Mouse (Mus musculus) heart, adult 2 months (tissue): ENCODE results near the gene Ucma.

Source experiments
- CTCF ChIP-seq: fragments of 200-600 bp; IDR thresholded peaks from 2 replicates; pipeline ENCODE4 v1.8.1; 2022; ENCODE audit warnings: antibody characterized with exemption, mild to moderate bottlenecking, moderate library complexity
- EP300 ChIP-seq: fragments of 200-500 bp; IDR thresholded peaks from 2 replicates; pipeline ENCODE4 v1.6.1; 2011; ENCODE audit warnings: low read depth, low read length, control low read depth; ENCODE audit not compliant: insufficient read depth
- POLR2A ChIP-seq: fragments of 200-500 bp; IDR thresholded peaks from 2 replicates; pipeline ENCODE4 v1.6.1; 2011; ENCODE audit warnings: mild to moderate bottlenecking, low read depth, low read length, control low read depth; ENCODE audit not compliant: insufficient read depth

- TF ChIP-seq CTCF (no peak), EP300 (no peak), POLR2A (no peak)
Observed at GRCm38 (mm10) chr2:5031215-5031614, 55.3 kb downstream of the Ucma start.
